Mouse (Mus musculus) gastrocnemius, postnatal 4 days (tissue): ENCODE data around the gene Myh9. TPM values are rescaled to one million over a fixed set of nuclear protein-coding genes. Genes with fewer than 3 reads are reported as not detected.

Experiments
- DNase-seq, 2 experiments: peaks; one replicate each; pipeline ENCODE4 v3.0.0; 2021 to 2022; ENCODE audit warnings: low spot score in 2 of 2, mixed read lengths in 2 of 2
- total RNA-seq, 2 experiments: library from RNA; stranded (reverse); gene quantifications; 2 replicates each; pipeline ENCODE4 v1.2.3; 2021

Myh9 gene
- total RNA-seq, 2 experiments from 2014 or later = 171 to 187 TPM

DNA sequence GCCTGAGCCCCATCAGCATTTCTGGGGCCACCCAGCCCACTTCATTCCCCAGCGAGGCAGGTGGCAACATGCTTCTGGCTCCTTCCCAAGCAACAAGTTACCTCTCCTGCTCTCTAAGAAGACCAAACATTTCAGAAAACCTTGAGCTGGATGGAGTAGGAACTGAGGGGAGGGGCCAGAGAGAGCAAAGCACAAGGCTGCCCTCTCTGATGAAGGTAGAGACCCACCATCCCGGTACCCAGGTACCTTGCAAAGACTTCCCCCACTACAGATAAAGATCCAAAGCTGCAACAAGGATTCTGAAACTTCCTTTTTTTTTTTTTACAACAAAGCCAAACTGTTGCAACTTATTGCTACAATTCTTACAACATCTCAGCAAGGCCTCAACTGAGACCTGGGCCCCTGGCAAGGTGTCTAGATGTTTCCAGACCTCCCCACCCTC, 10.8 kb downstream of the Myh9 start:
- DNase-seq = no peak

DNA sequence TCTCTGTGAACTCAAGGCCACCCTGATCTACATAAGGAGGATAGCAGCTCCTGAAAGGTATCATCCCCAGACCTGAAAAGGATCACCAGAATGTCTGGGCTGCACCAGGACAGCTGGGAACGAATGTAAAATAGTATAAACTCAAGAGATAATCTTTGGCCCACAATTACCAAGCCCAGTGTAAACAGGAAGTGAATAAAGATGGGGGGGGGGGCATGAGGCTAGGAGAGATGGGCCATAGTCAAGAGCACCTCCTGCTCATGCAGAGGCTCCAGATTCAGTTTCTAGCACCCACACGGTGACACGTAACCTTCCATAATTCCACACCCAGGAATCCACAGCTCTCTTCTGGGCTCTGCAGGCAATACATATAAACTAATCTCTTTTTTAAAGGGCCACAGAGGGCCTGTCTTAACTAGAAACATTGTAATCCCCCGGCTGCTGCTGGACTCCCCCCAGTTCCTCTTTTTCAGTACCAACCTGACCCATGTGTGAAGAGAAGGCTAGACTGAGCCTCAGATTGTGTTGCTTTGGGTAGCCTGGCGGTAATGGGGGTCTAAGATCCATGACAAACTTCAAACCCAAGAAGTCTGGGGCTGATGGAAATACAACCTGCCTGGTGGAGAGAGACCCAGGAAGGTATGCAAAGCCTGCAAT, 11.4 kb downstream of the Myh9 start:
- no peak for DNase-seq

DNA sequence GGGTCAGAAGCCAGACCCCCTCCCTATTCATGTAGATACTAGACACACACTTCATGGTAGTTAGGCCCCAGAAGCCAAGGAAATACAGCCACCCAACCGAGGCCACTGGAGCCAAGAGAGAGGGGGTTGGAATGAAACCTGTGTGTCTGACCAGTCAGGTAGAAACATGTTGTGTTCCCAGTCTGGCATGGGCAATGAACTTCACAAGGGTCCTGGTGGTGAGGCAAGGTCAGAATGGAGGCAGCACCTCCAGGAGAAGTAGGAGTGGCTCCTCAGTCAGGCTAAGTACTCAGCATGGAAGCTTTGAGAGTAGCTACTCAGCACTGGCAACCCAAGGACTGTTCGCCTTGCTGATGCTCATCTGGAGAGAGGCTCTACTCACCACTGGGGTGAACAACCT, 12.4 kb downstream of the Myh9 start:
- no peak for DNase-seq

DNA sequence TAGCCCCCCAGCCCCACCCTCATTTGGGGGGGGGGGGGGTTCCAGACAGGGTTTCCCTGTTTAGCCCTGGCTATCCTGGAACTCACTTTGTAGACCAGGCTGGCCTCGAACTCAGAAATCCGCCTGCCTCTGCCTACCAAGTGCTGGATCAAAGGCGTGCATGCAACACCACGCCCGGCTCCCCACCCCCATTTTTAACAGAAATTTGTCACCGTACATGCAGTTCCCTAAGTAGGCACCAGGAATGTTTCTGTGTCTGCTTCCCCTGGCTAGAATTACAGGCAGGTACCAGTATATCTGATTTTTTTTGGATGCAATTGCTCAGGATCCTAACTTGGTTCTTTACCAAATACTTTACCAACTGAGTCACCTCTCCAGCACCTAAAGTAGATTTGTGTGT, 13.1 kb downstream of the Myh9 start:
- no peak for DNase-seq

DNA sequence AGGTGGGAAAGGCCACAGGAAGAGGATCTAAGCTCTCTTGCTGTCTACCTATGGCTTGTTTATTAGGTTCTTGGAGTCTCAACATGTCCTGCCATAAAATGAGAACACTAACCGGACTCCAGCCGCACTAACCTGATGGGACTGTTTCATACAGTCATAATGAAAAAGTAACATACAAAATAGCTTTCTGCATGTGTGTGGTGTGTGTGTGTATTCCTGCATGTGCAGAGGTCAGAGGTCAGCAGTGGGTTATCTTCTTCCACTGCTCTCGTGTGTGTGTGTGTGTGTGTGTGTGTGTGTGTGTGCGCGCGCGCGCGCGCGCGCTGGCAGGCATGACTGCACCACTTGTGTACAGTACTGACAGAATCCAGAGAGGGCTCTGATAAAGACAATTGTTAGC, 13.7 kb downstream of the Myh9 start:
- DNase-seq = no peak

DNA sequence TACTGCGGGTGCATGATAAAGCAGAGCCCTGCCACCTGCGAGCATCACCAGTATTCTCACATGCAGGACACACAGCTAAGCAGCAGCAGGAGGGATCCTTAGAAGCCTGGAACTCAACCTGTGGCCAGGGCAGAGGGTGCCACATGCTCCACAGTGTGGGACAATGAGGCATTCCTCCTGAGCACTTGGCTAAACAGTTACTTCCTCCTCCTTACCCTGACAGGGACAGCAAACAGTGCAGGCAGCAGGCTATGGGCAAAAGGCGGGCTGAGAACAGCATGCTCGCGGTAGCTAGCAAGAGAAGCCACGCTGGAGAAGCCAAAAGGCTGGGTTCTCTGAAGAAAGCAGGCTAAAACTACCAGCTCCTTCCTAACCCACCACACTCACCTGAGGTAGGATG, 14.2 kb downstream of the Myh9 start:
- no peak for DNase-seq

DNA sequence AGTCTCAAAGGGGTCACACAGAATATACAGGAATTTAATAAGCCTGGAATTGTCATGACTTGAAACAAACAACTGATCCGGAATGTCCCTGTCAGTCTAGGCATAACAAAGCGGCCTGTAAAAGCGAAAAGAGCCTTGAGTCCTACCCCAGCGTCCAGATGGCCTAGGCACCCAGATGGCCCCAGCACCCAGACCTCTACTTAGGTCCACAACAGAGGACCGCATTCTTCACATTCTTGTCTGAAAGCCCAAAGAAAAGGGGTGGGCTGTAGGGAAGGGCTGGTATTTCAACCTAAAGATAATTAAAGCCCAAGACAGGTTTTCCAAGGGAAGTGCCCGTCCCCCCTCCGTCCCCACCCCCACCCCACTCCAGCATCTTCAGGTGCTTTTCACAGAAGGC, 14.6 kb downstream of the Myh9 start:
- DNase-seq = no peak

DNA sequence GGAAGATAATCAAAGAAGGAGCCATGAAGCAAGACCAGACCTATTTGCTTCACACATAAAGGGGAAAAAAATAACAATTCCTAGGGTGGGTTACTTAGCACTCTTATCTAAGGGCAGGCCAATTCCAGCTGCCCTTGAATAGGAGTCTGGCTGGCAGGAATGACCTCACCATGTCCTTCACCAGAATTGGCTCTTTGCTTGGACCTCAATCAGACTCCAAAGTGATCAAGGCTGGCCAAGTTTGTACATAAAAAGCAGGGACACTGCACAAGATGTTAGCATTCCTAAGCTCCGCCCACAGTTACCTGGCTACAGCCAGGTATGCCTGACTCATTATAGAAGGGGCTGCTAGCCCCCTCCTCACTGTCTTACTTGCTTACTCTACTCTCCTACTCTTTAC, 16.6 kb downstream of the Myh9 start:
- DNase-seq = no peak

DNA sequence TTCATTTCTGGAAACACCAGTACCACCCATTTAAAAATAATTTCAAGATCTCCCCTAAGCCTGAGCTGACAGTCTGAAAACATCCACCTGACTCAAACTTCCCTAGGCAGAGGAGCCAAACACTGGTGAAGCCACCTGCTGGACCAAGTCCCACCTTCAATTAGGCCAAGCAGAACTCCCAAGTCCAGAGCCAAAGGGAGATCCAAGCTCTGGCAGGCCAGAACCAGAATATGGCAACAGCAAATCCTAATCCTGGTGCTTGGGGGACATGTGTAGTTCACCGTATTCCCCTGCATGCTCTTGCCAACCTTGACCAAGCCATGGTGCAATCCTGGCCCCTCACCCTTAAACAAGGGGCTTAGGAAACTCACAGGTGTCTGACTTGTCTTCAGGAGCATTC, 17.7 kb downstream of the Myh9 start:
- DNase-seq = no peak

DNA sequence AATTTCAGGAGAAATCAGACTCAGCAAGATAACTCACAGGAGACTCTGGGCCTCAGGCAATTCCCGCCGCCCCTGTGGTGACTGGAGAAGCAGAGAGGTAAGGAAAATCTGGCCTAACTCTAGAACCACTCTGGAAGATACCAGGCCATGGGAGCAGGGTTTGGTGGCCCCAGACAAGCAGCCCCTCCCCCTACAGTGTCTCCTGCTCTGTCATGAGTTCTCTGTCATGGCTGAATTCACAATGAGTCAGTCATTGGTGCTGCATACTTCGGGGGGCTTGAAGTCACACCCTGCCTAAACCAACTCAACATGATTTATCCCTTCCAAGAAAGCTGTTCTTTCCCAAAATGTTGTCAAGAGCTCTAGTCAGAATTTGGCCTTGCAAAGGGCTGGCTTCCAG, 18.3 kb downstream of the Myh9 start:
- no peak for DNase-seq

DNA sequence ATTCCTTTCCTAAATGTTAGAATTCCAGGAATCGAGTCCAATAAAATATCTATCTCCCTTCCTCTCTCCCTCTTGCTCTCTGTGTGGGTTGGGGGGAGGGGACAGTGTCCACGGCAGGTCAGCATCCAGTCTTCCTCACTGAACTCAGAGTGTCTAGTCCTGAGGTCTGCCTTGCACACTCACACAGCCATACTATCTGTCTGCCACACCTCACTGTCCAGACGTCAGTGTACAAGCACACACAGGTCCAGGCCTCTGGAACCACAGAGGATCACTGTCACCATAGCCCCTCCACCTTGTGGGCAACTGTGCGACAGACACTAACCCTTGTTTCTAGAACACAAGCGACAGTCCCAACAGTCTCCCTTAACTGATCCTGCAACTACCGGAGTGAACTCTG, 18.8 kb downstream of the Myh9 start:
- DNase-seq = no peak

DNA sequence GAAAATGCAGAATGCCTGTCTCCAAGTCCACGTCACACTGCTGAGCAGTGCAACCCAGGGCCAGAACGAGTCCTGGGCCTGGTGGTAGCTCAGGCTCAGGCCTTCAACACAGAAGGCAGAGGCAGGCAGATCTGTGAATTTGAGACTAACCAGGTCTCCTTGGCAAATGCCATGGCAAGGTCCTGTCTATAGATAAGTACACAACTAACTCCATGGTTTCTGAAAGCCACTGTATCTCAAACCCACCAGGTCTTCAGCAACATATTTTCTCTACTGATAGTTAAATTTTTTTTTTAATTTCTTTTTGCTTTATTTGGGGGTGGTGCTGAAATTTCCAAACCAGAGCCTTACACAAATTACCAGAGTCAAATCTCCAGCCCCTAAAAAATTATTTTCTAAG, 19.3 kb downstream of the Myh9 start:
- DNase-seq = no peak

DNA sequence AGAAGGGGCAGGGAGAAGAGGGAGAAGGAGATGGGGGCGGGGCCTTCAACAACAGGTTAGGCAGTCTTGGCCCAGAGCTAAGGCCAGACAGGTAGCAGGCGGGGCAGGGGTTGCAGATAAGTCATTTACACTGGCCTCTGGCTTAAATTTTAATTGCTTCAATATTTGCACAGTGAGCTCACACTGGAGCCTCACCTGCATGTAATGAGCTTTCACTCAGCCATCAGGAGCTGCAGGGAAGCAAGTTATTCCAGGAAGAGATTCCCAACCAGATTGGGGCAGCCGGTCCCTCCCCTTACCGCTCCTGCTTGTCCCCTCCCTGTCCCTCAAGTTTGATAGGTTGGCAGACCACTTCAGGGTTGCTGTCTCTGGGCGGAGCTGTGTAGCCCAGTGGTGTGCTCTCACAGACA, 19.9 kb downstream of the Myh9 start:
- DNase-seq = no peak

DNA sequence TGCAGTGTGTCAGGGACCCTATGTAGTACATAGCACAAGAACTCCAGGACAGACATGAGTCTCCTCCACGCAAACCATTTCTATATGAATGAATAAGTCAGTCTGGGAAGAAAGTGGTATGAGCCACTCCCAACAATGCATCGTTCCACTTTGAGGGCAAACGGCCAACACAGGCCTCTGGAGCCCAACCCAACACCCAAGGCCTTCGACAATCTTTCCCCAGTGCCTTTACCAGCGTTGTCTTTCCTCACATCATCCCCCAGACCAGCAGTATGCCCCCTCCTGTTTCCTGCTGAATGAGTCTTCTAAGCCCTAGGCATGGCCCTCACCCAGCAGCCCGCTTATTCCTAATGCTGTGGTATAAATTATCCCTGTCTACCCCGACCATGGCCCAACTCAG, 20.6 kb downstream of the Myh9 start:
- DNase-seq = no peak

DNA sequence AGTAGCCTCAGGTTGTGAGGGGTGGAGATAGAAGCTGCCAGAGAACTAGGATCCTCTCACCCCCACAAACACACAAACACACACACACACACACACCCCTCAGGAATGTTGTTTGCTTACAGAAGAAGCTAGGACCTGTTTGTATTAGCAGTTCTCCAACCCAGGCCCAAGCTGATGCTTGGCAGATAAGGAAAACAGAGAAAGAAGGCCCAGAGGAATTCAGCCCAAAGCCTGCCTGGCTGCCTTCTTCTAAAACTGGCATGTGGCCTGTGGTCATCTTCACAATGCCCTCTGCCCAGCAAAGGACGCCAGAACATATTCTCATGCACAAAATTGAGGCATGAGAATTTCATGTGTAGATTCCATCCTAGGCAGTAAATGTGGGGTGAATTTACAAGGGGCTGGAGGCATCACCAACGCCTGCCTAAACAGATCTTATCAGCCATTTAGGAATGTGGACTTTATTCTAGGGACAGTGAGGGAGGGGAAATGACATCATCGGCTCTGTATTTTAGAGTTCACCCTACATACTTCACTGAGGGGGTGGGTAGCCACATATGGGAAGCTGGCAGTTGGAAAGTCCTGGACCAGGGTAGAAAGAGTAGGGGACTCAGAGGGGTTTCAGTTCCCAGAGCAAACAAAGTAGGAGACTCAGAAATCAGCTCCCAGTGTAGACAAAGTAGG, 21.4 kb downstream of the Myh9 start:
- no peak for DNase-seq

DNA sequence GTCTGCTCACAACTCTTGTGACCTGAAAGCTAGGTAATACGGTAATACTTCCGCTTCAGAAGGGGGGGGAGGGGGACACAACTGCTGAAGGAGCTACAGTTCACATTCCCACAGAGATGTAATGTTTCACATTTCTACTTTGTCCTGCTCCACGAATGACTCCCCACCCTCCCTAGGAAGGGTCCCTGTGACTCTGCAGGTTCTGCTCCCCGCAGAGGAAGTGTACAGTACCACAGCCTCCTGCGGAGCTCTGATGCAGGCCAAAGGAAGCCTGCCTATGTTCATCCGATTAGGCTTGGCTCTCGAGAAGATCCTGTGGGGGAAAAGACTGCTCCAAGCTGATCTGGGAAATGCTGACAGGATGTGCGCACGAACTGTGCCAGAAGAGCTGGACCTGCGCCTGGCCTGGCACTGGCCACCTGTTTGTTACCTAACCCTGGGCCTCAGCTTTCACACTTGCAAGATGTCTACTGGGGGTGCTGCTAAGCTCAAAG, 22.0 kb downstream of the Myh9 start:
- DNase-seq = no peak

DNA sequence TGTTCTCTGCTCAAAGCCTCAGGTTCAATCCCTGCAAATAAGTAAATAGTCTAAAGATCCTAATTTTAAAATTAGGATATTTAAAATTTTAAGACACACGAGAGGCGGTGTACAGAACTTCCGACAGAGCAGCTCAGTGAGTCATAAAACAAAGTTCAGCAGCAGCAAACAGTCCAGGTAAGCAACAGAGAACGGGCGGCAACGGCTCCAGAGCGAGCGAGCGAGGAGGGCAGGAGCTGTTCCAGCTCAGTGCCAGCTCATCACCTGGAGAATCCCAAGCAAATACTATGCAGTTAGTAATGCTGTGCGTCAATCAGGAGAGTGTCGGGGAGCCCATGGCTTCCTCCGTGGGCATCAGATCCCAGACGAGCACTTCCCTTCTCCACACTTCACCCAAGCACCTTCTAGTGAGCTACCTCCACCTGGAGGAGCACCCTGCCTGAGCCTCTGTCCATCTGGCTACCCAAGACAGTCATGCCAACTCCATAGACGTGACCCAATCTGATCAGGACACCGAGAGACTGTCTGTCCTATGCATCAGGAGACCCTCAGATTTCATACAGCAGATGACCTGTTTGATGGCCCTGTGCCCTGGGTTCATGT, 23.3 kb downstream of the Myh9 start:
- no peak for DNase-seq

DNA sequence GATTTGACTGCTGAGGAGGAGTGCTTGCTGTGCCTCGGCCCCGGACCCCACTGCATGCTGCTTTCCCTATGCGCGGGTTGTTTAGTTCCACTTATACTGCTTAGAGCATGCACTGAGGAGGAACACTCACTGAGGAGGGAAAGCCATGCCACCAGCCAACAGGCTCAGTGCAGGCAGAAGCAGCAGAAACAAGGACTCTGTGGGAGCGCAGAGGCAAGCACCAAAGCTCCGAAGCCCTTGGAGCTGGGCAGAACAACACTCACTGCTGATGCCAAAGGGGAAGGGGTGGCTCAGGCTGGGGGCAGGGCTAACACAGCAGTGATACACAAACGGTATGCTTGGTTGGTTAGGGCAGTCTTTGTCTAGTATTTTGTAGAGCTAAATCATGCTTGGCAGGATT, 24.6 kb downstream of the Myh9 start:
- no peak for DNase-seq

DNA sequence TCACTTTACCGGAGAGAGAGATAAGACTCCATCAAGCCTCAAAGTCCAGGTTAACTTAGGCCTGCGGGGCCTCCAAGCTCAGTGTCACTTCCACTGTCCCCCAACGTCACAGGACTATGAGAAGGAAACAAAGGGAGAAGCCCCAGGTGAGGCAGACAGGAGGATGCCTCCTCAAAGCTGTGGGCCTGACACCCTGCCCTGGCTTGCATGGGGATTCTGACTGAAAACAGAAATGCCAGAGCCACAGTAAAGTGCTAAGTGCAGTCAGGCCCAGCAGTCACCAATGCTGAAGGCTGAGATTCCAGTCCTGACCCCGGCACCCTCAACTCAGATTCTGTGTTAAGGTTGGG, 25.4 kb downstream of the Myh9 start:
- no peak for DNase-seq

DNA sequence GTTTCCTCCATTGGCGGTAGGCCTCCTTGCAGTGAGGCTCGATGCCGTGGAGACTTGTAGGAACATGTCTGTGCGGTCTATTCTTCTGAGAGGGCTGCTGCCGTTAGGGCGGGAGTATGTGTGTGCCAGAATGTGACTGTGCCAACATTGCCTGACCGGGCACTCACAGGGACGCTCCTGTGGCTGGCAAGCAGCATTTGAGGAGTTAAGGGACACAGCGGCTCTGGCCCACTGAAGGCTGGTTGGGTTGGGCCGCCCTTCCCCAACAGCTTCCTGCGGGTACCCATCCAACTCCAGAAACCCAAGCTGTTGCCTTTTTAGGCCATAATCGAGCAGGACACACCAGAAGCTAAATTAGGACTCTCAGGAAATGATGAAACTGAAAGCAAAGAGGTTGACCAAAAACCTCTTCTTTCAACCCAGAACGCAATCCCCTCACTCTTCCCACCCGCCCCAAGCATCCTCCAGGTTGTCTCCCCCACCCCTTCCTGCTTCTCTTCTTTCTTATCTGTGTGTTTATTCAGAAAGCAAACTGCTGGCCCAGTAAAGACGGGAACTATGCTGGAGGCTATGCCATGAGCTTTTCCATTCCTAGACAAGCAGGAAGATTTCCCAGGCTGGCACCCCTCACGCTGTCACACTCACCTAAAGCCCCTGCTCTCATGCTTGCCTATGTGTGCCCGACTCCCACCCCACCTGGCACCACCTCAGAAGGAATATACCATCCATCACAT, 25.9 kb downstream of the Myh9 start:
- DNase-seq = no peak

DNA sequence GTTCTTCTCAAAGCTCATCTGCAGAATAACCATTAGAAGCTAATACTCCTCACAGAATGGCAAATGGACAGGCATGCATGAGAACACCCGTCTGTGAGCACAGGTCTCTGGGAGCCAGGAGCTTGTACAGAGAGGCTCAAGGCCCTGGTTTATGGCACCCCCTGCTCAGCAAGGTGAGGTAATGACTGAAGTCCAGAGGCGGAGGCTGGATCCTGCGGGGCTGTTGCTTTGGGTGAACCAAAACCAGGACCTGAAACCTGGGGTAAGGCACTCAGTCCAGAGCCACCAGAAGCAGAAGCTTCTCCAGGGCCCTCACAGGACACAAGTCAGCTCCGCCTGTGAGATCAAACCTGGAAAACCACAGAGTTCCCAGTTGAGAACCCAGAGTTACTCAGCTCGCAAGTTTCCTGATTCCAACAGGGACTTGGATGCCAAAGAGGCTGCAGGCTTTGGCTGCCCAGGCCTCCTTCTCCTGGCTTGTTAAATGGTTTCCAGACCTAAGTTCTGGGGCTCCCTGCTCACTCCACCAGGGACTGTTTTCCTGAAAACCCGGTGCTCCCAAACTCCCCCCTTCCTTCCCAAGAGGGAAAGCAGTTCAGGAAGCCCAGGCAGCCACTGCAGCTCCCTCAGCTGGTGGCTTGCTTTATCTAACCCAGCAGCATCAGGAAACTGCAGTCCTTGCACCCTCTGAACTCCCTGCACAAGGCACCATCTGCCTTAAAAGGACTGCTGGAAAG, 28.2 kb downstream of the Myh9 start:
- DNase-seq = no peak
